Mouse (Mus musculus) G1E (cell line): ENCODE data around the gene Muc15. TPM values are rescaled to one million over a fixed set of nuclear protein-coding genes. Genes with fewer than 3 reads are reported as not detected.

Experiments
- ATAC-seq: 2 replicates; pipeline ENCODE4 v1.8.0; 2016; ENCODE audit warnings: mild to moderate bottlenecking; ENCODE audit not compliant: insufficient number of reproducible peaks, poor library complexity, low FRiP score, severe bottlenecking; ENCODE audit errors: extremely low read depth
- DNase-seq: peaks from one replicate; pipeline ENCODE4 v3.0.0; 2012; ENCODE audit warnings: low spot score
- H3K27me3 ChIP-seq: 2 replicates; pipeline ENCODE4 v1.6.1; 2012; ENCODE audit warnings: mild to moderate bottlenecking, low read length, inconsistent platforms; ENCODE audit not compliant: insufficient read depth
- H3K36me3 ChIP-seq: replicated peaks from 2 replicates; pipeline ENCODE3; 2012; ENCODE audit warnings: mild to moderate bottlenecking, inconsistent platforms
- H3K4me1 ChIP-seq: 2 replicates; pipeline ENCODE4 v1.6.1; 2012; ENCODE audit warnings: low read depth, low read length, inconsistent platforms, mixed read lengths; ENCODE audit not compliant: insufficient read depth
- H3K4me3 ChIP-seq: 2 replicates; pipeline ENCODE4 v1.5.1; 2012; ENCODE audit warnings: low read depth, mild to moderate bottlenecking, inconsistent platforms, low read length, moderate library complexity, mixed read lengths
- H3K9me3 ChIP-seq: replicated peaks from 2 replicates; pipeline ENCODE4 v1.6.1; 2012; ENCODE audit warnings: inconsistent platforms
- CTCF ChIP-seq: IDR thresholded peaks from 2 replicates; pipeline ENCODE4 v1.5.1; 2012; ENCODE audit warnings: low read depth, low read length, inconsistent platforms, mixed read lengths
- GATA1 ChIP-seq: IDR thresholded peaks from 2 replicates; pipeline ENCODE4 v1.6.1; 2012; ENCODE audit warnings: borderline replicate concordance, low read length, inconsistent platforms, mixed read lengths
- GATA2 ChIP-seq: IDR thresholded peaks from 2 replicates; pipeline ENCODE4 v1.6.1; 2012; ENCODE audit warnings: low read depth, low read length, inconsistent platforms, borderline replicate concordance
- POLR2AphosphoS5 ChIP-seq: IDR thresholded peaks from 2 replicates; pipeline ENCODE4 v1.6.1; 2012; ENCODE audit warnings: low read depth, low read length, inconsistent platforms; ENCODE audit not compliant: insufficient replicate concordance
- TAL1 ChIP-seq: conservative IDR thresholded peaks from 2 replicates; pipeline ENCODE4 v1.6.1; 2012; ENCODE audit warnings: low read depth, low read length, inconsistent platforms, mixed read lengths
- polyA plus RNA-seq: library from polyadenylated mRNA; stranded (reverse); fragments of >175 nt; gene quantifications from 2 replicates; pipeline ENCODE4 v1.2.3, GENCODE M21; 2012
- total RNA-seq, 2 experiments: library from RNA; stranded (forward) in 1 of 2; stranded (reverse) in 1 of 2; fragments of 200-1000 nt in 1 of 2; fragments of >200 nt in 1 of 2; fragmentation: Nextera tagmentation in 1 of 2; gene quantifications; 2 replicates each; pipeline ENCODE4 v1.2.3; 2014 to 2017

Gene Muc15
- total RNA-seq (2014; fragmentation: Nextera tagmentation): 1.1 TPM in 1 of 2 replicates, not detected in the other
- total RNA-seq (2017): 0.05 and 0.06 TPM in 2 replicates
- not detected in 2 replicates for polyA plus RNA-seq

DNA sequence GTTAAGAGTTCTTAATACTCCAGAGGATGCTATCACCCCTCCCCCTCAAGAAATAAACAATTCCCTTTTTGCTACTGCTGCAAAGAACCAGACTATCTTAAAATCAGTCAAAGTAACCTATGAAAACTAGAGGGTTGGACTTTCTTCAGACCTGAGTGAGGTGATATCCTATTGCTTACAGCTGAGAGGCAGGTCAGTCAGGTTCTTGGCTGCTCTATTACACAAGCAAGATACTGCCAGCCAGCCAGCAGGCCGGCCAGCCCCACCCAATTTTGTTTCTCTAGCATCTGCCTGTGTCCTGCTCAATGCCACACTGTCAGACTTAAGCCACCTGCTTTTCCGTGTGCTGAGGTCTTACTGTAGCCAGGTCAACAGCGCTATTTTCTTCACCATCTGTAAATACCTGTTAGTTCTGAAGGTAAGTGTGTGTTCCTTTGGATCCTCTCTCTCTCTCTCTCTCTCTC, at the start of gene Muc15:
Muc15 (plus strand) TSS at position 51 of the 464 bp plus-strand sequence.
- DNase-seq: no peak
- TF ChIP-seq GATA2: no peak
- no peak for TF ChIP-seq GATA1
- TF ChIP-seq CTCF: no peak
- TF ChIP-seq TAL1: no peak
- no peak for TF ChIP-seq POLR2AphosphoS5
- Histone ChIP-seq H3K36me3 (no peaks in the 10 kb centered on the region), H3K27me3 (no peaks in the 10 kb centered on the region), H3K9me3 (no peaks in the 10 kb centered on the region), H3K4me3 (no peak within 1 kb of the TSS), H3K4me1 (no peaks in the 10 kb centered on the region)
- no peak for ATAC-seq

DNA sequence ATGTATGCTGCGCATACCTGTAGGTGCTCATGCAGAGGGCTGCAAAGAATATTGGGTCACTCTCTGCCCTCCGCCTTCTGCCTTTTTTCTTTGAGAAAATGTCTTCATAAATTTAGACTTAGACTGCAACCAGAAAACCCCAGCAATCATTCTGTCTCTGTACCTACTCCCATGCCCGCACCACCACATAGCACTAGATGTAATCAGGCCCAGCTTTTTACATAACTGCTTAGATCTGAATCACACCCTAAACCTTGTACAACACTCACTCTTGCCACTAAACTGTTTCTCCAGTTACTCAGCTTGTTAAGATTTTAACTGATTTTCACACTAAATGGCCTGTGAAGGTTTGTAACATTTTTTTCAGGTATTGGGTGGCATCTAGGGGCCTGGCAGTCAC, 11.7 kb upstream of the Muc15 start:
- Histone ChIP-seq H3K4me1 (no peaks in the 10 kb centered on the region), H3K36me3 (no peaks in the 10 kb centered on the region)

DNA sequence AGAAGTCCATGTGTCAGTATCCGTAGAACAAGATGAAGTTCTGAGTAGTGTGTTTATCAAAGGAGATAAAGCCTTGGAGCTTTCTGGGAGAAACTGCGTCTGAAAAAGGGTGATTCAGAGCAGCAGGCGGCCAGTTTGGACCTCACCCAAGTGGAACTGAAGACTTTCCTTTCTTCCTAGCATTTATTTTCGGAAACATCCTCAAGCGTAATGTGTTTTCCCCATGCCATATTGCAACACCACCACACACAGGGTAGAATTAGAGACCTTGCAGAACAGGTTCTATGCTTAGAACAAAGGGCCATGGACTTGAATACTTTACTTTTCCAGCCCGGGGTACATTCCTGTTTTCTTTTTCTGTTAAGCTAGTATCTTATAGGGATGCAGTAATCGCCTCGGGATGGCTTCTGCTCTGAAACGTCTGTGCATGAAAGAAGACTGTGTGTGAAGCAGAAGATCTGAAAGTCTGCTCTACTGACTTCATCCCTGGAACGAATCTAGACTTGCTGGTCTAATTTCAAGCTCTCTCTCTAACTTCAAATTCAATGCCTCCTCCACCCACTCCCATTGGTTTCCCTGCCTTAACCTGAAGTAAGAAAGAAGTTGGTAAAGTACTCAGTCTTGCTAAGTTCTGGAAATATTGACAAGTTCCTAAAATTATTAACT, 11.0 kb upstream of the Muc15 start:
- no peak overlapping the region for H3K4me3 ChIP-seq
- no peaks in the 10 kb centered on the region for H3K9me3 ChIP-seq
- H3K36me3 ChIP-seq: no peaks in the 10 kb centered on the region
- ATAC-seq: no peak
- no peaks in the 10 kb centered on the region for H3K4me1 ChIP-seq
- no peaks in the 10 kb centered on the region for H3K27me3 ChIP-seq
- no peak for TF ChIP-seq CTCF
- TF ChIP-seq GATA2: no peak
- TF ChIP-seq TAL1: no peak
- TF ChIP-seq POLR2AphosphoS5: no peak
- no peak for TF ChIP-seq GATA1
- DNase-seq: no peak

More for the DNA sequence above, 11.7 kb upstream of the Muc15 start:
- H3K9me3 ChIP-seq: no peaks in the 10 kb centered on the region
- H3K4me3 ChIP-seq: no peak overlapping the region
- H3K27me3 ChIP-seq: no peaks in the 10 kb centered on the region
- ATAC-seq (no peak), DNase-seq (no peak)
- TF ChIP-seq CTCF (no peak), POLR2AphosphoS5 (no peak), GATA2 (no peak), TAL1 (no peak), GATA1 (no peak)

GRCm38 (mm10) chr2:110719051-110719450, 2.1 kb upstream of the Muc15 start:
- no peaks in the 10 kb centered on the region for H3K4me1 ChIP-seq
- H3K36me3 ChIP-seq: no peaks in the 10 kb centered on the region
- ATAC-seq (no peak), DNase-seq (no peak)
- TF ChIP-seq GATA2: no peak
- TF ChIP-seq POLR2AphosphoS5: no peak
- TF ChIP-seq TAL1: no peak
- no peak for TF ChIP-seq GATA1
- TF ChIP-seq CTCF: no peak
- H3K27me3 ChIP-seq: no peaks in the 10 kb centered on the region
- no peak overlapping the region for H3K4me3 ChIP-seq
- H3K9me3 ChIP-seq: no peaks in the 10 kb centered on the region

GRCm38 (mm10) chr2:110722208-110722607, 1.1 kb downstream of the Muc15 start:
- ATAC-seq: no peak
- no peak for DNase-seq

DNA sequence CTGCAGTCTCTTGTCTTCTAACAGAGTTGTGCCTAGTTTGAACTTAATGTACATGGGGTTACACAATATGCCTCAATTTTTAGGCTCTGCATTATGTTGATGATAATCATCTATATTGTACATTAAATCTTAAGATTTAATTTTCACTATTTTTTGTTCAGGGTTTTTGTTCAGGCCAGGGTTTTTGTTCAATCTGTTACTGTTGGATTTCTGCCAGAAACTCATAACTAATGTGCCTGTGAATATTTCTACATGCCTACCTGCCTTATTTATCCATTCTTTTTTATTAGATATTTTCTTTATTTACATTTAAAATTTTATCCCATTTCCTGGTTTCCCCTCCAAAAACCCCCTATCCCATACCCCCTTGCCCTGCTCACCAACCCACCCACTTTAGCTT, 5.0 kb downstream of the Muc15 start:
- no peaks in the 10 kb centered on the region for H3K36me3 ChIP-seq
- H3K27me3 ChIP-seq: no peaks in the 10 kb centered on the region
- no peaks in the 10 kb centered on the region for H3K9me3 ChIP-seq
- DNase-seq: no peak
- TF ChIP-seq CTCF (no peak), GATA1 (no peak), TAL1 (no peak), POLR2AphosphoS5 (no peak), GATA2 (no peak)
- H3K4me3 ChIP-seq: no peak overlapping the region
- H3K4me1 ChIP-seq: no peaks in the 10 kb centered on the region
- no peak for ATAC-seq

More at GRCm38 (mm10) chr2:110722208-110722607, 1.1 kb downstream of the Muc15 start:
- H3K4me1 ChIP-seq: no peaks in the 10 kb centered on the region
- no peak overlapping the region for H3K4me3 ChIP-seq
- H3K36me3 ChIP-seq: no peaks in the 10 kb centered on the region
- no peaks in the 10 kb centered on the region for H3K27me3 ChIP-seq
- TF ChIP-seq TAL1 (no peak), GATA2 (no peak), POLR2AphosphoS5 (no peak), GATA1 (no peak), CTCF (no peak)
- no peaks in the 10 kb centered on the region for H3K9me3 ChIP-seq
